Mouse (Mus musculus) A20 (cell line): ENCODE measurements at regions not wholly inside any gene's neighbourhood (a gene's known extent, or its start where the extent isn't known, plus 50 kb on each side); places are given as distances from the start of the nearest gene placed in this dataset.

Experiments used
- DNase-seq: peaks from one replicate; pipeline ENCODE4 v3.0.0-alpha.2; 2011; ENCODE audit warnings: low read depth, low spot score

GRCm38 (mm10) chr10:65342513-65342912, 1252.4 kb upstream of the Lrrtm3 start:
- DNase-seq = peak; percentile 15

DNA sequence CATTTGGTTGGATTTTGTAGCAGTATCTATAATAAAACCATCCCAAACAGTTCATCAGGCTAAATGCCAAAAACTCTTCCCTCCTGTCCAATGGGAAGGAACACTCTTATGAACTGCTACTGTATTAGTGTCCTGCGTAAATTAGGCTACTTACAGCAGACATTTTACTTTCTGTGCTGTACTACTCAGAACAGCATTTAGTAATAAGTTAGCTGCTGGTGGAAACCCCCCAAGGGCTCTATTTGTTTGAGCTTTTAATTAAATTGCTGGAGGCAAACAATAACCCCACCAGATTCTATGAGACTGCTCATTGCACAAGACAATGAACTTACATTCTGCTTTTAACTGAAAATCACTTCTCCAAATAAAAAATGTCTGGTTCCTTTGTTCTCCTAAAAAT, 1240.3 kb upstream of the Lrrtm3 start:
- DNase-seq = no peak

GRCm38 (mm10) chr10:65324840-65325410, 1234.8 kb upstream of the Lrrtm3 start:
- DNase-seq = no peak

DNA sequence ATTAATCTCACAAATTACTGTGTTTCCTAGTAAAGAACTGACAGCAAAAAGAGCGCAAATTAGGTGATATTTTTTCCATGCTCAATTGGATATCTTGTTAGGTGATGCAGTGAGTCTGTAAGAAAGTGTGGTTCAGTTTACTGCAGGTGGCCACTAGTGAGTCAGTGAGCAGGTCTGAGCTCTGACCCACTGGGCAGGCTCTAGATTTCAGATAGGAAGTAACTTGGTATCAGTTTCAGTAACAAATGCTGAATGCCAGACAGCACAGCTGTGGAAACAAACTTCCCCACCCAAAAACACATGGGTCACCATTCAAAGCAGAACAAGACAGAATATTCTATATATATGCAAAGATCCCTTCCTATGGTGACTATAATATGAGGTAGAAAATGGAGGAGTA, 1208.2 kb upstream of the Lrrtm3 start:
- peak; percentile 75 for DNase-seq
